Mouse (Mus musculus): Measurements from ENCODE around the gene Rnase13.
"Not testable (repeated sequence)": the region's sequence is repeated elsewhere in the genome, so short reads cannot be mapped to it uniquely, and the experiment has no call there.

Gene Rnase13

DNA sequence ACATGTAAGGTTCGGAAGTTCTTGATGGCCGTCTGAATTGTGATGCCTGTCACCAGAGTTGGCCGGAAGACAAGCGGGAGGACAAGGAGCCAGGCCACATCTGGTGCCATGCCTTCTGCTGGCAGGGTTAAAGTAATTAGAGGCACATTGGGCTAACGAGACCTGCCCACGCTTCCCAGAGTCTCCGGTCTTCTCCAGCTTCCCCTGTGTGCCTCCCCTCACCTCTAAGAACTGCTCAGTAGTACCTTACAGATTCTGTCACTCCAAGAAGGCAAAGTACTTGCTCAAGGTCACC, at the start of gene Rnase13:
Rnase13 (minus strand) TSS at position 203 of the 295 bp plus-strand sequence.
- DNase-seq = no peak

GRCm38 (mm10) chr14:51967400-51967799, 44.8 kb upstream of the Rnase13 start:
- no peak for DNase-seq

DNA sequence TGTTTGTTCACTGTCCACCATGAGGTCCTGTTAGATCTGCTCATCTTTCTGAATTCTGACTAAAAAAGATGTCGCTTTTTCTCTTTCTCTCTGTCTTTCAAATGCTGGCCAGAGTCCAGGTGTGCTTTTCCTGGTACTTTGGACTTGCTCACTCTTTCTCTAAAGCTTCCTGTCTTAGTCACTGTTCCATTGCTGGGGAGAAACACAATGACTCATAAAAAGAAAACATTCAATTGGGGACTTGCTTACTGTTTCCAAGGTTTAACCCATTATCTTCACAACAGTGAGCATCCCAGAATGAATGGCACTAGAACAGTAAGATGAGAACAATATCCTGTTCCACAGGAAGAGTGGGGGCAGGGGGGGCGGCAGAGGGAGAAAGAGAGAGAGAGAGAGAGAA, 37.7 kb upstream of the Rnase13 start:
- DNase-seq = no peak

DNA sequence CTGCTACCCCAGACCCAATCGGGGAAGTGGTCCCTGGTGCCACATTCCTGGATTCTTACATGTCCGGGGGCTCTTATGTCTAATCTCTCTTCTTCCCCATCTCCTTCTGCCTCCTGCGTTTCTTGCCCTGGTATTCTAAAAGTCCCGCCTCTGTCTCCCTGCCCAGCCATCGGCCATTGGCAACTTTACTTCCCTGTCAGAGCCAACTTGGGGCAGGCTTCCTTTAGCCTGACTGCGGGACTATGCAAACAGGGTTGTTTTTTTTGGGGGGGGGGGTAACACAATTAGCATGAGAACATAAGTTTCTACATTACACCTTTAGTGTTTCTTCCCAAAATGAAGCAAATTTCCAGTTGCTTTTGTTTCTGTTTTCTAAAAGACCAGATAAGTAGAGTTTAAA, 20.8 kb upstream of the Rnase13 start:
- DNase-seq = no peak

- no peak for DNase-seq
These were observed 19.7 kb upstream of the Rnase13 start for GRCm38 (mm10) chr14:51942236-51942635.

- no peak for DNase-seq
These were observed 19.0 kb upstream of the Rnase13 start for GRCm38 (mm10) chr14:51941577-51941976.

DNA sequence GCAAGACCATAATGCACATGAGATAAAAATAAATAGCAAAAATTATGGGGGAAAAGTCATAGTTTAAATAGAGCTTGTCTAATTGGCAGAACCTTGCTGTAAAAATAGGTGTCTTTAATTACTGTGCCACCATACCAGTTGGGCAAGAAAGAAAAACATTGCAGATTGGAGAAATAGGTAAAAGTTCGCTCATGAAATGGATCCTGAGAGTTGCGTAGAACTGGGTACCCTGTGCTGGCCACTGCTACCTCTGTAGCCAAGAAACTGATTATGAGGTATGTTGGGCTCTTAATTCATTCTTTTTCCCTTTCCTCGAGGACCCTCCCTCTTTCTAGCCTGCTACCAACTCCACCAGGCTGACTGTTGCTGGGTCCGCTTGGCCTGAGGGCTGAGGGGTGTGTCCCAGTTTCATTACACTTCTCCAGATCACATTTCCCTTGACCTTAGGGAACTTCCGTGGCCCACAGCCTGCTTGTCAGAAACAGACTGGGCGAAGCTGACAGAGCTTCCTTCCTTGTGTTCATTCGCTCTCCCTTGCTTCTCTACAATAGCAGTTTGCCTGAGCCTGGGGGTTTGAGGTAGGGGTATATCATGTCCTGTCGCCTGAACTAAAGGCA, 18.5 kb upstream of the Rnase13 start:
- DNase-seq = no peak

- DNase-seq = no peak
These were observed 16.4 kb upstream of the Rnase13 start for GRCm38 (mm10) chr14:51939005-51939404.

GRCm38 (mm10) chr14:51932092-51933020, 9.8 kb upstream of the Rnase13 start:
- DNase-seq = no peak

GRCm38 (mm10) chr14:51930824-51931223, 8.3 kb upstream of the Rnase13 start:
- DNase-seq = peak; percentile 38 to 54

DNA sequence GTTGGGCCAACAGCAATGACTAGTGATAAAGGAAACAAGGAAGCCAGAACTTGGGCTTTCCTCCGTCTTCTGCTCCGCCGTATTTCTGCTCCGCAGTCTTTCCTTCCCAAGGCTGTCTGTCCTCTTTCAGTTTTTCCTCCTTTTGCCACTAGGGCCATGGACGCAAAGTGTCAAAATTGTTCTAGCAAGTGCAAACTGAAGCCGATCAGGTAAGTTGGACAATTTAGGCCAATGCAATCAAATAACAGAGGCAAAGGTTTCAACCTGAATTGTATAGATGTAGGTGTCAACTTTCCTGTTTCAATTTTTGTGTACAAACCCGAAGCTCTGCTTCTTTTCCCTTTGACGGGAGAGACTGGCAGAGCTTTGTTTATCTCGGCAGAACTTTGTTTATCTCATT, 7.4 kb upstream of the Rnase13 start:
- no peak for DNase-seq

DNA sequence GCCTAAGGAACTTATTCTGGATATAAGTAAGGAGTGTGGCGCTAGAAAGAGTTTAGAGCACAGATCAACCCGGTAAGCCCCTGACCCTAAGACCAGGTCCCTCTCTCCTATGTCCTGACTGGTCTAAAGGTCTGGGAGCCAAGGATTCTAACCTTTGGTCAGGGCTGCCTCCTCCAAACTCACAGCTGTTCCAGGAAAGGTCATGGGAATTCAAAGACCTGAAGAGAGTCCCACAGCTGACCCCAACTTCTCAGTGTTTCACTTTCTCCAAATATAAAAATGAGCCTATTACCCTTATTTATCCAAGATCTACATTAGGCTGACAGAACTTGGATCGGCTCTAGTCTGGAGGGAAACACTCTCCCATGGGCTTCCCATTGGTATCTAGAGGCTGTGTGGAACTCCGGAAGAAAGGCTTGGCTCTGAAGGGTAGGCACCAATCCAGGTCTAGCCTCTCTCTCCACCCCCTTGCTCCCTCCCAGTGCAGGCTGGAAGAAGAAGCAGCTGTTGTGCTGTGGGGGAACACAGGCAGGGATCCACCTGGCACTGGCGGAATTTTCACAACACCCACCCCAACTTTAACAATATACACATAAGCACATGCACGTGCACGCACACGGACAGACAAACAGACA, 6.9 kb upstream of the Rnase13 start:
- no peak for DNase-seq

- DNase-seq = not testable (repeated sequence)
These were observed 4.4 kb upstream of the Rnase13 start for GRCm38 (mm10) chr14:51926930-51927329.

DNA sequence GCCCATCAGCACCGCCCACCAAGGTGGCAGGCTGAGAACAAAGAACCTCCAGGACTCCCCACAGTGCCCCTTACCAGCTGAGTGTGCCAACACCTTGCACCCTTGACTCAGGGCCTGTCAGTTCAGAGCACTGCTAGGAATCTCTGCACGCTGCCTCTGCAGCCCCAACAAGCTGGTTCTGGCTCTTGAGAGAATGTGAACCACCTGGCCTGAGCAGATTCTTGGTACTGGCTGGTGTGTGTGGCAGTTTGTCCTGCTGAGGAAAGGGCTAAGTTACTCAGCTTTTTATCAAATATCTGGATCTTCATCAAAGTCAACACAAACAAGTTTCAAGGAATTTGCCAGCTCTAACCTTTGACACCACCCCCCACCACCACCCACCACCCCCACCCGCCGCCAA, 919 bp upstream of the Rnase13 start:
- DNase-seq = no peak

DNA sequence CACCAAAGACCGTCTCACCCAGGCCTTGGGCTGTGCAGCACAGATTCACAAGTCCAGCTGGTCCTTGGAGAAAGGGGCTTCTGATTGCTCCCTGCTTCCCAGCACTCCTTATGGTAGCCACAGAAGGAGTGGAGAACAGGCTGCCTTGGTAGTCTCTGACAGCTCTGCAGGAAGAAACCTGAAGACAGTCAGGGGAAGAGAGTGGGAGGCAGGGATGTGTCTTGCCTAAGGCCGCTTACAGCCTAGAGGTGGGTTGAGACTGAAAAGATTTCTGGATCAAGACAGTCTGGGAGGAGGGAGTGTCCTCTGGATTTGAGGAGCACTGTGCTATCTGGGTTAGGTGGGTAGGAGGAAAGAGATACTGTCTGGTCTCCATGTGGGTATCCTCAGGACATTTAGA, 337 bp upstream of the Rnase13 start:
- no peak for DNase-seq

GRCm38 (mm10) chr14:51921759-51922570, 608 bp downstream of the Rnase13 start:
- peak in 1 of 2 experiments; percentile 26 for DNase-seq

GRCm38 (mm10) chr14:51918966-51919365, 3.6 kb downstream of the Rnase13 start:
- DNase-seq = no peak

DNA sequence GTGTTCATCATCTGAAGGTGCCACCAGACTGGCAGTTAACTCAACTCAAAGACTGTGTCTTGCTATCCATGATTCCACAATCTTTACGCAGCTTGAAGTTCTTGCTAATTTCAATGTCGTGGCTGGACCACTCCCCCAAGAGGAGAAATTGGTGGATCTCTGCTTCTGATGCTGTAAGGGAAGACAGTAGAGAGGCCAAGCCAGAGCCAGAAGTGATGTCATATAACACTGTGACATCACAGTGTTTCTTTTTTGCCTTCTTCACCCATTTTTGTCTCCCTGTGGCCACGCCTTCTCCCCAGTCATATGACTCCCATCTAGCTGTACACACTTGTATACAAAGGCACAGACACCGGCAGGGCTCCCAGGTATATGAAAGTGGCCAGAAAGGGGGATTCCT, 4.4 kb downstream of the Rnase13 start, which contains the start of gene Tppp2:
Tppp2 (plus strand) TSS at position 301 of the 400 bp plus-strand sequence.
- DNase-seq = no peak

DNA sequence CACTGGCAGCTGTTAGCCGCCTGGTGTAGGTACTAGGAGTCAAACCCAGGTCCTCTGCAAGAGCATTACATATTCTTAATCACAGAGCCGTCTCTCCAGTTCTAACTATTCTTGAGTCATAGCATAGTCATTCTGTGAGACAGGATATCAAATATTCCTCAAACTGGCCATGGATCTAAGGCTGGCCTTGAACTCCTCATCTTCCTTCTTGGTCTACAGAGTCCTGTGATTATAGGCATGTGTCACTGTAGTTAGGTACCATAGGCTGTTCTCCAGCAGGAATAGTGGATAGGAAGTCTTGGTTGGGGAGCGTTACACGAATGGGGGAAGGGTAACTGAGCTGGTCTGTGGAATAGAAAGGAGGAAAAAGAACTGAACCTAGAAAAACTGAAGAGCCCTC, 6.0 kb downstream of the Rnase13 start:
- no peak for DNase-seq

DNA sequence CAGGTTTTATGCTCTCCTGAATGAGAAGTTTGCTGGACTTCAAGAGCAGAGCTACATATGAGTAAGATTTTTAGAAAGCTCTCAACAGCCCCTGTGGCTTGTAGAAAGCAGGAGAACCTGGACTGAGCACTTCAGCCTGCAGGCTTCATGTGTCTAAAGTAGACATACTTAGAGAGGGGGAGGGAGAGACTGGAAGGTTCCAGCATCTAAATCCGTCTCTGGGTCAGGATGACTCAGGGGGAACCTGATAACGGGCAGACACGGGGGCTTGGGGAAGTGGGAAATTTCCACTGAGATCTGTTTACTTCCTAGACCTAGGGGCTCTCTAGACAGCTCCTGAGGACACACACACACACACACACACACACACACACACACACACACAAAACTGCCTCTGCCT, 7.5 kb downstream of the Rnase13 start:
- no peak for DNase-seq

- DNase-seq = peak; percentile 37 to 52
These were observed 8.4 kb downstream of the Rnase13 start, which contains the start of gene Ndrg2 for GRCm38 (mm10) chr14:51913960-51914762. Ndrg2 (minus strand) TSS chr14:51914158.

Measured in cerebellum, postnatal 36 days (tissue).